Mouse (Mus musculus): ENCODE results near the gene Lrch1. TPM values are rescaled to one million over a fixed set of nuclear protein-coding genes. Genes with fewer than 3 reads are reported as not detected.
A peak's percentile ranks its signal among the peaks of the same experiment; 100 is the strongest.

Lrch1 gene
- total RNA-seq, 2 experiments from 2014 or later, result 8.9 to 11.2 TPM

DNA sequence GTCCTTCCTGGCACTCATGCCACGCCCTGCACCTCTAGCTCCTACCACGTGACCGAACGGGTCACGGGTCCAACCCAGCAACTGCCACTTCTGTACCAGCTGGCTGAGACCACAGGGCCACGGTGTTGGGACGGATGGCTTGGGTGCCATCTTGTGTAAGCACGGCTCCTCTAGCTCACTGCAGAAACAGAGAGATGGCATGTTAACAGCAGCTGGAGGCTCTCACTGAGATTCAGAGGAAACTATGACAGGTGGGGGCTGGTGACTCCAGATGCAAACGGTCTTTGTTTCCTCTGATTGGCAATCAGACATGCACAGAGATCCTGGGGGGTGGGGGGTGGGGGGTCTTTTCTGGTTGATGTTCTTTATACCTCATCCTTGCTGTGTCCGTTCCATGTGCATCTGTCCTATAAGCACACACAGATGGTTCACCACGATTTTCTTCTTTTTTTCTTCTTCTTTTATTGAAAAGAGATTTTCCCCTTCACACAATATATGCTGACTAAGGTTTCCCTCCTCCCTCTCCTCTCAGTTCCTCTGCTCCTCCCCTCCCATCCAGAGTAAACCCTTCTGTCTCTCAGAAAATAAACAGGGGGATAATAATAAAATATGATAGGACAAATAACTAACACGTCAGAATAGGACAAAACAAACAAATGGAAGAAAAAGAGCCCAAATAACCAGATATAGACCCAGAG, 25.5 kb downstream of the Lrch1 start:
- peak; percentile 27 for DNase-seq

DNA sequence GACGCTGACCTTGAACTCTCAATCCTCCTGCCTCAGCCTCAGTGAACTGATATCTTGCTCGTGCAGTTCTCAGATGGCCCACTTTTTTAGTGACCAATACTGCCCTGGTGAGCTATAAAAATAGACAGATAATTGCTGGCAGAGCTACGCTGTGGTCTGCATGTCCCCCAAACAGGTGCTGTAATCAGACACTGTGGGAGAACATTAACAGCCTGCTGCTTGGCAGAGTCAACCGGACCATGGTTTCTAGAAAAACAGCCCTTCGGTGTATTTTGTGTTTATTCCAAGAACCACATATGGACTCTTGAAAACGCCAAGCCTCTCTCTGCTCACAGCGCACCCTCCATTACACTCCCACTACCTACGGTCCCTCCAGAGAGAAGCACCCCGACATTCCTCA, 26.2 kb downstream of the Lrch1 start:
- DNase-seq, result no peak

GRCm38 (mm10) chr14:74919132-74919531, 28.5 kb downstream of the Lrch1 start:
- no peak for DNase-seq

DNA sequence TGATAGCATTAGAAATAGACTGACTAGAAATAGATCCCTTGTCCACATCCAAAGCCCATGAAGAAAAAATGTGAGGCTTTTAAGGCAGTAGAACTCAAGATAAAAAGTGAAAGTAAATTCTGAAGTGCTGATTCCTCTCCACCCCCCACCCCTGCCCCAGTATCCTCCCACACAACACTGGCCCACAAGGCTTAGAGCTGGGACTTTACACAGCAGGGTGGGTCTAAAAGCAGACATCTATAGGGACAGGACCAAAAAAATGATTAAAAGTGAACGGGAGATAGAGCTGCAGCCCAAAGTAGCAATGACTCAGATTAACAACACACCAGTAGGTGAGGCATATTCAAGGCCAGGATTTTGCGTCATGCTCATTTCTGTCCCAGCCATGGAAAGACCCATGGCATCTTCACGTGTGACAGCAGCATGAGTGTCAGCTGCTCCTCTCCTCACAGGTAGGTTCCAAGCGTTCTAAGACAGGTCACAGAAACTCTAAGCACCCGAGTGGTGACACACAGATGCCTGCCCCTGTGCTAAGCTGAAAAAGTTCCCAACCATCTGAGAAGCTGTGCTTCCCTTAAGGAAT, 29.1 kb downstream of the Lrch1 start:
- no peak for DNase-seq

DNA sequence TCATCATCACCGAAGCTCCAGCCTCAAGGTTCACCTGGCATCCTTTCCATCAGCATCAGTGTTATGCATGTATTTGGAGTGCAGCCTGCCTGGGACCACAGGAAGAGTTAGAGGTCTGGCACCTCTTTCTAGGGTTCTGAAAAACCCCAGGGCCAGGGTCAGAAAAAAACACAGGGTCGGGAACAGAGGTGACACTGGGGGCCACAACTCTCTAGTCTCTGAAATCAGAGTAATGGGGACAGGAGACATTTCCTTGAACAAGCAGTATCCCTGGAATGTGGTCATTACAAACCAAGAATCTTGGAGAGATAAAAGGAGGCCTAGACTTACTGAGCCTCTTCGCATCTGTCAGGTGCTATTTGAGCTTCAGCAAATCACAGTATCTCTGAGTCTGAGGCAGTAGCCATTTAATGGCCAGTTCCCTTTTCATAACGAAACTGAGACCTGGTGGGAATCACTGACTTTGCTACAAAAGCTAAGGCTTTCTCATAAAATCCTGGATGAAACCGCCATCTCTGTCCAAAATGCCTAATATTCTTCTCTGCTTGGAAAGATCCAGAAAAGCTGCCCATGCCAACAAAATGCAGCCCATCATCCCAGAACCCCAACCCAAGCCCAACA, 30.1 kb downstream of the Lrch1 start:
- no peak for DNase-seq

DNA sequence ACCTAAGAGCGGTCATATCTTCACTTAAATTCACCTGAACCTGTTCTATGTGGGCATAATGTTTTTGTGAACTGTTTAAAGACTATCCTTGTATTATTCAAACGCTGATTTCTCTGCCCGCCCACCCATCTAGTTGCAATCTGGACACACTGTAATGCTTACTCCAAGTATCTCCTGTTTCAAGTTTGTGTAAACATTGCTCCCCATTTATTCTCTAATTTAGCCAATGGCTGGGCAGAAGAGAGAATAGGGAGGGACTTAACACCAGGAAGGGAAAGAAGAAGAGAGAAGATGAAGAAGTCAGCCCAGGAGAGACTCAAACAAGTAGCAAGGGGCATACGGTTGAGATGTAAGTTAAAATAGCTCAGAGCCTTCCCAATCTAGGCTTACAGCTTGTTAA, 31.0 kb downstream of the Lrch1 start:
- DNase-seq, result no peak

GRCm38 (mm10) chr14:74916075-74916474, 31.6 kb downstream of the Lrch1 start:
- no peak for DNase-seq

DNA sequence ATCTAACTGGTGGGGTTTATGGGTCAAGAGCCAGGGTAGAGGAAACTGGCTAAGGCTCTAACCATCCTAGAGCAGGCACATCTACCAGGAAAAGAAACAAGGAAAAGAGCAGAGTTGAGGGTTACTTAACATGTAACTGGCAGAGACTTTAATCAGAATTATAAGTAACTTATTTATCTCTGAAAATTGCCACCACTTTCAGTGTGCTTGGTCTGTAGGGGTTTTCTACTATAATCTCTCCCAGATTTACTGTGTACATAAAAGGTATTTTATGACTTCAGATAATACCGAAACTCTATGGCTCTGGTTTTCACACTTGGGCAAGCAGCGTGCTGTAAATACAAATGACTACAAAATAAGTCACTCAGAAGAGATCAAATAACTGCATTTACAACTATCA, 32.0 kb downstream of the Lrch1 start:
- no peak for DNase-seq

- no peak for DNase-seq
Observed at GRCm38 (mm10) chr14:74915025-74915424, 32.7 kb downstream of the Lrch1 start.

GRCm38 (mm10) chr14:74913381-74914230, 34.1 kb downstream of the Lrch1 start:
- no peak for DNase-seq

GRCm38 (mm10) chr14:74910363-74910762, 37.3 kb downstream of the Lrch1 start:
- no peak for DNase-seq

DNA sequence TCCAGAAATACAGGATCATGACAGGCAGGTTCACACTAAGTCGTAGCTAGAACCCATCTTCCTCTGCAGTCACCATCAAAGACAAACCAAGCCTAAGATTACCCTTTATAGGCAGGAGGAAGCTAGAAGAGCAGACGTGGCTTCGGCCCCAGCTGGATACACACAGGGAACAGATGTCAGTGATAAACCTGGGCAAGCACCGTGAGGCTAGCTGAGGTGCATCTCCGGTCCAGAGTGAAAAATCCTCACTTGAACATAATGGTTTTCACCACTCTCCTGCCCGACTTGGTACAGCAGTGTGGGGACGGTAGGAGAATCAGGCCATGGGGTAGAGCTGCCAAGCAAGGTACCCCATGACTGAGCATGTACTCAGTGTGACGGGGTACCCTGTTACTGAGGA, 38.7 kb downstream of the Lrch1 start:
- no peak for DNase-seq

- no peak for DNase-seq
Observed at GRCm38 (mm10) chr14:74908250-74908649, 39.4 kb downstream of the Lrch1 start.

- no peak for DNase-seq
Observed at GRCm38 (mm10) chr14:74907706-74908105, 40.0 kb downstream of the Lrch1 start.

- DNase-seq, result no peak
Observed at GRCm38 (mm10) chr14:74905990-74906389, 41.7 kb downstream of the Lrch1 start.

DNA sequence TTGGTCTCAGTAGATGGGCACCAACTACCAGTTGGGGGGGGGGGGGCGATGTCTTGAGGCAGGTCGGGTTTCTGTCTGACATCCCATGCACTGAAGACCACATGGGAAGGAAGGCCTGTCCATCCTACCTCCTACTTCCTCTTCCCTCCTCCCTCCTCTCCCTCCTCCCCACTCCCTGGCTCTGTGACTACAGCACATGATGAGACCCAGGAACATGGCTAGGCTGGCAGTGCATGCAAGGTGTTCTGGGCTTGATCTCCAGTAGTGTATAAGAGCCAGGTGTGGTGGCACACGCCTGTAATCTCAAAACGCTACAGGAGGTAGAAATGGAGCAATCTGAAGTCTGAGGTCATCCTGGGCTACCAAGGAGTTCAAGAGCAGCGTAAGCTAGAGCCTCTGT, 43.2 kb downstream of the Lrch1 start:
- DNase-seq, result no peak

- DNase-seq, result no peak
Observed at GRCm38 (mm10) chr14:74903047-74903446, 44.6 kb downstream of the Lrch1 start.

GRCm38 (mm10) chr14:74900705-74901369, 46.8 kb downstream of the Lrch1 start:
- no peak for DNase-seq

GRCm38 (mm10) chr14:74899953-74900704, 47.5 kb downstream of the Lrch1 start:
- no peak for DNase-seq

- no peak for DNase-seq
Observed at GRCm38 (mm10) chr14:74898939-74899338, 48.7 kb downstream of the Lrch1 start.

DNA sequence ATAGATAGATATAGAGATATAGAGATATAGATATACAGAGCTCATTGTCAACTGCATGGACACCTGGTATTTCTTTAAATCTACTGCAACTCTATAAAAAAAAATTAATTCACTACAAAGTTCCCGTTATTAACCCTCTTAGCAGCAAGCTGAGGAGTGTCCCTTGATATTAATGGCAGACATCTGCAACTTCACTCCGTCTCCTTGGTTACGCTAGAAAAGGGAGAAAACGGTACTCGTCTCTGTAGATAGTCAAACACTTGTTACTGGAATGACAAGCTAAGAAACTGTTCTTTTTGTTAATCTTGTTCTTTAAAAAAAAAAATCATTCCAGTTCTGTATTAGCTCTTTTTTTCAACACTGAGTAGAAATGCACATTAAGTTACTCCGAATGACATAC, 54.0 kb downstream of the Lrch1 start:
- DNase-seq, result no peak
